Mouse (Mus musculus) embryonic fibroblast, embryonic 13.5 days (primary cell): ENCODE results near the gene Bahcc1. TPM values are rescaled to one million over a fixed set of nuclear protein-coding genes. Genes with fewer than 3 reads are reported as not detected.
A peak's percentile ranks its signal among the peaks of the same experiment; 100 is the strongest.

ENCODE experiments used
- H3K27ac ChIP-seq: 2 replicates; pipeline ENCODE4 v1.5.1; 2012; ENCODE audit warnings: low read length, control low read depth, inconsistent platforms; ENCODE audit not compliant: insufficient read depth
- H3K4me1 ChIP-seq: 2 replicates; pipeline ENCODE4 v1.6.1; 2011; ENCODE audit warnings: low read length; ENCODE audit not compliant: control insufficient read depth, insufficient read depth
- H3K4me3 ChIP-seq: 2 replicates; pipeline ENCODE4 v1.5.1; 2011; ENCODE audit warnings: mild to moderate bottlenecking, control low read depth, low read length; ENCODE audit not compliant: insufficient read depth
- CTCF ChIP-seq: IDR thresholded peaks from 2 replicates; pipeline ENCODE4 v1.5.1; 2011; ENCODE audit warnings: mild to moderate bottlenecking, control low read depth, low read length, moderate library complexity, borderline replicate concordance; ENCODE audit not compliant: insufficient read depth
- POLR2A ChIP-seq: IDR thresholded peaks from 2 replicates; pipeline ENCODE4 v1.6.1; 2011; ENCODE audit warnings: low read depth, mild to moderate bottlenecking, control low read depth, low read length, moderate library complexity
- polyA plus RNA-seq: library from polyadenylated mRNA; stranded (reverse); fragments of >200 nt; gene quantifications from 2 replicates; pipeline ENCODE4 v1.2.4, GENCODE M21; 2011; ENCODE audit warnings: low read depth; ENCODE audit not compliant: missing spikeins, insufficient read length

Gene Bahcc1
- polyA plus RNA-seq, 1 experiment: 17.9 TPM

- TF ChIP-seq POLR2A (no peak), CTCF (no peak)
- Histone ChIP-seq H3K4me3 (peak overlapping the region; percentile 63), H3K27ac (no peak overlapping the region), H3K4me1 (peaks cover 3% of the 10 kb centered on the region; the same call in 1 of the 2 replicates)
Measured at GRCm38 (mm10) chr11:120305535-120306365, 73.0 kb downstream of the Bahcc1 start.

- Histone ChIP-seq H3K27ac (no peak overlapping the region), H3K4me1 (peaks cover 3% of the 10 kb centered on the region; the same call in 1 of the 2 replicates), H3K4me3 (no peak overlapping the region)
- TF ChIP-seq POLR2A (no peak), CTCF (no peak)
Measured at GRCm38 (mm10) chr11:120306366-120307131, 73.8 kb downstream of the Bahcc1 start.

DNA sequence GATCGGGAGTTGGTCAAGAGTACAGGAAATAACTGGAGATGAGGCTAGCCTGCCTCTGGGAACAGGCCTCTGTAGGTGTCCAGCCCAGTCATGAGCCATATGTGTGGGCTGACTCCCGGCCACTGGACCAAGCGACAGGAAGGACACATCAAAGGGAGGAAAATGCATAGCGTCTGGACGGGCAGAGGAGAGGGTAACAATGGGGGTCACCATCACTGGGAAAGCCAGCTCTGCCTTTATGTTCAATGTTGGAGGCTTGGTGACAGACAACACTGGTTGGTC lies 74.3 kb downstream of the Bahcc1 start:
- Histone ChIP-seq H3K27ac (no peak overlapping the region), H3K4me1 (peaks cover 3% of the 10 kb centered on the region; the same call in 1 of the 2 replicates), H3K4me3 (no peak overlapping the region)
- TF ChIP-seq CTCF (no peak), POLR2A (no peak)

DNA sequence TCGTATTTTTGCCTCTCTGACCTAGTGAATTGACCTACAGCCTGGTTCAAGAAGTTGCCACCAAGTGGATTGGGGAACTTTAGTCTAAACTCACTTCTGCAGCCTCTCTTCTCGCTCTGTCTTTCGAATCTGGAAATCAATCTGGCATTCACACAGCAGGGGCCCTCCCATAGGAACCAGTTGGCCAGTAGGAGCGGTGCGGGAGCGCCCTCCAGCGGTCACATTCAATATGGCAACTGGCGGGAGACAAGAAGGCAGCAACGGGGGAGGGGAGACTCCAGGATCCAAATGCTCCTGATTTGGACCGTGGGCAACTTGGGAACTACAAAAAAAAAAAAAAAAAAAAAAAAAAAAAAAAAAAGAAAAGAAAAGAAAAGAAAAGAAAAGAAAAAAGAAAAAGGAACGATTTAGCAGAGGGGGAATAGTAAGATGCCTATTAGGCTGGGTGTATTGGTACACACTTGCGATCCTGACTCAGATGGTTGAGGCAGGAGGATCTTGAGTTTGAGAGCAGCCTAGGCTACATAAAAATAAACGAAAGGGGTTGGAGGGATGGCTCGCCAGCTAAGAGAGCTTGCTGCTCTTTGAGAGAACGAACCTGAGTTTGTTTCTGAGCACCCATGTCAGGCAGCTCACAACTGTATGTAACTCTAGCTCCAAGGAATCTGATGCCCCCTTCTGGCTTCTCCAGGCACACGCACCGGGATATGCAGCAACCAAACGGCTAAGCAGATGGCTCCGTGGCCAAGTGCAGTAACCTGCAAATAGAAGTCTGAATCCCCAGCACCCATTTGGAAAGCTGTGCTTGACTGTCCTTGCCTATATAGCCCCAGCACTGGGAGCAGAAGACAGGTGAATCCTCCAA lies 75.1 kb downstream of the Bahcc1 start:
- no peak overlapping the region for H3K4me3 ChIP-seq
- H3K4me1 ChIP-seq: peaks cover 3% of the 10 kb centered on the region; the same call in 1 of the 2 replicates
- no peak overlapping the region for H3K27ac ChIP-seq
- TF ChIP-seq CTCF: peak; percentile 84
- TF ChIP-seq POLR2A: no peak

- Histone ChIP-seq H3K4me1 (peaks cover 3% of the 10 kb centered on the region; the same call in 1 of the 2 replicates), H3K4me3 (no peak overlapping the region), H3K27ac (no peak overlapping the region)
- TF ChIP-seq POLR2A (no peak), CTCF (no peak)
Measured at GRCm38 (mm10) chr11:120308441-120309320, 75.9 kb downstream of the Bahcc1 start.

GRCm38 (mm10) chr11:120310813-120311312 lies 78.1 kb downstream of the Bahcc1 start:
- peaks cover 6% of the 10 kb centered on the region for H3K4me1 ChIP-seq
- peak overlapping the region; percentile 65 for H3K27ac ChIP-seq
- peak overlapping the region; percentile 23 for H3K4me3 ChIP-seq
- TF ChIP-seq CTCF: no peak
- peak; percentile 78 for TF ChIP-seq POLR2A

DNA sequence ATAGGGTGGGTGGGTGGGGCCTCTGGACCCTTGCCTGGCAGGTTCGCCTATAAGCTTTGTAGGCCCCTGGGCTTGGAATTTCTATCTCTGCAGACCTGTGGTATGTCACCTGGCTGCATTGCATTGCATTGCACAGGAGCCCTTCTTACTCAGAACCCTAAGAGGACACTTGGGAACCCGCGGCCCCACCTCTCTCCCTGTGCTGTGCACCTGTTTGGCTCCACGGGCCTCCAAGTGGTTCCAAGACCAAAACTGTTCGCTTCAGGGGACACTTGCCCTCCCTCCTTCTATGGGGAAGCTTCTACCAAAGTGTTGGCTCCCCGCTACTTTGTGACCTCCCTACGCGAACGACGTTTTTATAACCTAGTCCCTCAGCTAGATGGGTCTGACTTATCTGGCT lies 78.8 kb downstream of the Bahcc1 start:
- Histone ChIP-seq H3K27ac (no peak overlapping the region), H3K4me1 (peaks cover 6% of the 10 kb centered on the region), H3K4me3 (no peak overlapping the region)
- TF ChIP-seq CTCF (no peak), POLR2A (no peak)

DNA sequence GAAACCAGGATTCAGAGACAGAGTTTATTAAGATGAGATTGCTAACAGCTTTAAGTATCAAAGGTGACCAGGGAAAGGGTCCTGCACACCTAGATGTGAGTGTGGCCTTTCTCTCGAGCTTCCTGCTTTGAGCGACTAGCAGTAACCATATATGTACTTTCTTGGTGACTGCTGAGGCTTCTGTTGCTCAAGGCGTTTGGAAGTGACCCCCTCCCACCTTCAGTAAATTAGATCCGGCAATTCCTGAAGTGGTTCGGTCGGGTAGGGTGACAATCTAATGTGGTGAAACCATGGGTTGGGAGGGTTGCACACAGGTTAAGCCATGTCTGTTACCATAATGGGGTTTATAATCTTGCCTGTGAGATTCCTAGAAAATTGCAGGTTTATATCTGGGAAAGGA lies 79.3 kb downstream of the Bahcc1 start:
- Histone ChIP-seq H3K4me1 (peaks cover 6% of the 10 kb centered on the region), H3K4me3 (no peak overlapping the region), H3K27ac (no peak overlapping the region)
- TF ChIP-seq CTCF: no peak
- no peak for TF ChIP-seq POLR2A
